Mouse (Mus musculus) ES-Bruce4 (cell line): ENCODE data around the gene Prrg2.

Experiments used
- CTCF ChIP-seq: IDR thresholded peaks from one replicate; pipeline ENCODE4 v1.8.1; 2011; ENCODE audit warnings: low read depth, low read length
- EP300 ChIP-seq: IDR thresholded peaks from 2 replicates; pipeline ENCODE4 v1.6.1; 2011; ENCODE audit warnings: low read depth, low read length; ENCODE audit not compliant: insufficient read depth
- POLR2A ChIP-seq: IDR thresholded peaks from one replicate; pipeline ENCODE4 v1.8.1; 2011; ENCODE audit warnings: low read length; ENCODE audit not compliant: insufficient read depth

DNA sequence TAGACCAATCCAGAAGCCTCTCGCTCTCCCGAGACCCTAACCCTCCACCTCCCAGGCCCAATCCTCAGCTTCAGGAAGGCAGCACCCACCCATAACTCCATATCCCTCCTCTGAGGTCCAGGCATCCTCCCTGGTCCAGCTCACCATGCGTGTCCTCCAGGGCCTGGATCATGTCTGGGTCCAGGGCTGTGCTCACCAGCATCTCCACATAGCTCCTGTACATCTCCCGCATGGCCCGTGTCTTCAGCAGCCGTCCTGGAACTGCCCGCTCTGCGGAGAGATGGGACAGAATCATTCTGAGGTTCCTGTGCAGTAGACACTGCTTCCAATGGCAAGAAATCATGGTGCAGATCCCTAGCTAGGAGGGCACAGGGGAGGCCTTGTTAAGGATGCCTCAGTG is 31.6 kb downstream of the Prrg2 start:
- no peak for TF ChIP-seq CTCF
- TF ChIP-seq POLR2A = no peak
- TF ChIP-seq EP300 = no peak
